Mouse (Mus musculus) embryonic facial prominence, embryonic 15.5 days (tissue): ENCODE data around the gene Kcnb1. TPM values are rescaled to one million over a fixed set of nuclear protein-coding genes. Genes with fewer than 3 reads are reported as not detected.
A peak's percentile ranks its signal among the peaks of the same experiment; 100 is the strongest.

ENCODE experiments used
- ATAC-seq: fragments of 200-750 bp; cut with Nextera tagmentation; 2 replicates; pipeline ENCODE4 v1.8.0; 2017; ENCODE audit warnings: low read depth, moderate TSS enrichment; ENCODE audit not compliant: insufficient number of reproducible peaks, low FRiP score, low TSS enrichment
- H3K27ac ChIP-seq: fragments of 300-500 bp; sonication (generic); replicated peaks from 2 replicates; pipeline ENCODE4 v1.5.1; 2015; ENCODE audit warnings: mild to moderate bottlenecking, inconsistent platforms
- H3K27me3 ChIP-seq: fragments of 300-500 bp; sonication (generic); 2 replicates; pipeline ENCODE4 v1.6.1; 2015; ENCODE audit warnings: inconsistent platforms
- H3K36me3 ChIP-seq: fragments of 300-500 bp; sonication (generic); 2 replicates; pipeline ENCODE4 v1.6.1; 2015; ENCODE audit warnings: mild to moderate bottlenecking, inconsistent platforms
- H3K4me1 ChIP-seq: fragments of 300-500 bp; sonication (generic); 2 replicates; pipeline ENCODE4 v1.6.1; 2015; ENCODE audit warnings: inconsistent platforms
- H3K4me2 ChIP-seq: fragments of 300-500 bp; sonication (generic); replicated peaks from 2 replicates; pipeline ENCODE4 v1.6.1; 2015; ENCODE audit warnings: mild to moderate bottlenecking, inconsistent platforms
- H3K4me3 ChIP-seq: fragments of 300-500 bp; sonication (generic); replicated peaks from 2 replicates; pipeline ENCODE4 v1.5.1; 2015; ENCODE audit warnings: mild to moderate bottlenecking, inconsistent platforms
- H3K9ac ChIP-seq: fragments of 300-500 bp; sonication (generic); 2 replicates; pipeline ENCODE4 v1.6.1; 2015; ENCODE audit warnings: inconsistent platforms
- H3K9me3 ChIP-seq: fragments of 300-500 bp; sonication (generic); replicated peaks from 2 replicates; pipeline ENCODE4 v1.6.1; 2016; ENCODE audit warnings: inconsistent platforms
- WGBS: fragments of 180-500 bp; shearing (Covaris S2); methylation state at CpG from one replicate; pipeline ENCODE4 v1.1.7; 2015; 5-methylcytosine and 5-hydroxymethylcytosine counted together
- polyA plus RNA-seq: library from polyadenylated mRNA; unstranded; fragments of >200 nt; fragmentation: Nextera tagmentation; extraction: Ambion mirVana; gene quantifications from 2 replicates; pipeline ENCODE4 v1.2.1, GENCODE M21; 2015

The Kcnb1 gene
- polyA plus RNA-seq, 1 experiment from 2014 or later: 1.2 TPM

DNA sequence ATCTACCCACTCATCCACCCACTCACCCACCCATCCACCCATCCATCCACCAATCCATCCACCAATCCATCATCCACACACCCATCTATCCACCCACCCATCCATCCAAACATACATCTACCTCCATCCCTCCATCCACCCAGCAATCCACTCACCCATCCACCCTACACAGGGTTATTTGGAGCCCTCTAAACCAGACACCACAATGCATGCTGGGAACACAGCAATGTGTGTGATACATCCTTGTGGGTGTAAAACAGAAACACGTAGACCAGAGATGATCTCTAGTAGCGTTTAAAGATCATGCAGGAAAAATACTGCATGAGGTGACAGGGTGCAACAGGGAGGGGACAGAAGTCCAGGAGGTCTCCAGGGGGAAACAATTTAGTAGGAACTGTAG, 4.5 kb downstream of the Kcnb1 start:
- H3K4me3 ChIP-seq: no peak overlapping the region
- H3K4me2 ChIP-seq: no peak overlapping the region
- H3K36me3 ChIP-seq: no peaks in the 10 kb centered on the region
- no peak overlapping the region for H3K27ac ChIP-seq
- ATAC-seq: no peak
- WGBS: 82% methylated on average over 2 of the region's 2 CpGs
- H3K4me1 ChIP-seq: peaks cover 19% of the 10 kb centered on the region
- H3K9ac ChIP-seq: no peak overlapping the region
- H3K27me3 ChIP-seq: peaks cover 36% of the 10 kb centered on the region
- no peaks in the 10 kb centered on the region for H3K9me3 ChIP-seq

GRCm38 (mm10) chr2:167181662-167182389, 8.1 kb downstream of the Kcnb1 start:
- ATAC-seq: no peak
- no peaks in the 10 kb centered on the region for H3K4me1 ChIP-seq
- 0 out of 2 replicates have a peak, but pooled peaks cover 4% of the 10 kb centered on the region for H3K27me3 ChIP-seq
- 81% methylated on average over 14 of the region's 14 CpGs for WGBS
- H3K9me3 ChIP-seq: no peaks in the 10 kb centered on the region
- H3K4me3 ChIP-seq: no peak overlapping the region
- no peaks in the 10 kb centered on the region for H3K36me3 ChIP-seq
- H3K9ac ChIP-seq: no peak overlapping the region
- no peak overlapping the region for H3K4me2 ChIP-seq
- H3K27ac ChIP-seq: no peak overlapping the region

- 68% methylated on average over 8 of the region's 8 CpGs for WGBS
Observed at GRCm38 (mm10) chr2:167181096-167181495, 8.9 kb downstream of the Kcnb1 start.

DNA sequence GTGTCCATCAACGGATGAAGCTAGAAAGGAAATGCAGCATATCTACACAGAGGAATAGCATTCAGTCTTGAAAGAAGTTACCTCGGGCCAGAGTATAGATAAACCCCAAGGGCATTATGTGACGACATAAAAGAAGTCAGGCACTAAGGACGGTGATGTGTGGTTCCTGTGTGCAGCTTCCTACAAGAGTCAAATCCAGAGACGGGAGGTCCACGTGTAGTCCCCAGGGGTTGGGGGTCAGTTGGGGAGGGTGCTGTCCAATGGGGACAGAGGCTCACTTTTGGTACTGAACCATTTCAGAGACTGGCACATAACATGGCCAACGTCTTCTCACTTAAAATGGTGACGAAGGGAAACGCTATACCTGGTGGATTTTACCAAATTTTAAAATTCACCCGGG, 10.7 kb downstream of the Kcnb1 start:
- no peaks in the 10 kb centered on the region for H3K9me3 ChIP-seq
- no peak overlapping the region for H3K27ac ChIP-seq
- no peak overlapping the region for H3K4me2 ChIP-seq
- no peaks in the 10 kb centered on the region for H3K27me3 ChIP-seq
- no peak overlapping the region for H3K4me3 ChIP-seq
- no peak for ATAC-seq
- no peaks in the 10 kb centered on the region for H3K36me3 ChIP-seq
- no peak overlapping the region for H3K9ac ChIP-seq
- 78% methylated on average over 10 of the region's 10 CpGs for WGBS
- H3K4me1 ChIP-seq: no peaks in the 10 kb centered on the region

More at GRCm38 (mm10) chr2:167181096-167181495, 8.9 kb downstream of the Kcnb1 start:
- Histone ChIP-seq H3K36me3 (no peaks in the 10 kb centered on the region), H3K9me3 (no peaks in the 10 kb centered on the region), H3K9ac (no peak overlapping the region), H3K4me3 (no peak overlapping the region), H3K27ac (no peak overlapping the region), H3K4me1 (no peaks in the 10 kb centered on the region), H3K4me2 (no peak overlapping the region), H3K27me3 (no peaks in the 10 kb centered on the region)
- no peak for ATAC-seq

GRCm38 (mm10) chr2:167177231-167177641, 12.7 kb downstream of the Kcnb1 start:
- no peaks in the 10 kb centered on the region for H3K4me1 ChIP-seq
- 71% methylated on average over 10 of the region's 10 CpGs for WGBS
- no peaks in the 10 kb centered on the region for H3K36me3 ChIP-seq
- no peak overlapping the region for H3K4me2 ChIP-seq
- no peaks in the 10 kb centered on the region for H3K9me3 ChIP-seq
- H3K4me3 ChIP-seq: no peak overlapping the region
- ATAC-seq: no peak
- no peak overlapping the region for H3K9ac ChIP-seq
- H3K27ac ChIP-seq: no peak overlapping the region
- H3K27me3 ChIP-seq: no peaks in the 10 kb centered on the region

DNA sequence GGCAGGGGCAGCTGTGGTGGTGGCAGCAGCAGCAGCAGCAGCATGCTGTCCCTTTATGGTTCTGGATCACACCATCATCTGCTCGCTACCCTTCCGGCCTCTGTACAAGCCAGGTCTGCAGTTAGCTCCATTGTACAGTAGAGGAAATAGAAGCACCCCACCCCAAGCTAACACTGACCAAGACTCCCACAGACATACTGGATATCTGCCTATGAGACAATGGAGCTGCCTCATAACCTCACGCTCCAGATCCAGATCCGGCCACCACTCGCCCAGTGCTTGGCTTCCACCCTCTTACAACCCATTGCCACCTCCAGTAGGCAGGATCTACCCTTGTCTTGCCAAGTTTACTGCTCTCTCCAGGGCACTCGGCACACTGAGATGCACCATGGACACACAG, 14.7 kb downstream of the Kcnb1 start:
- Histone ChIP-seq H3K27ac (no peak overlapping the region), H3K4me1 (no peaks in the 10 kb centered on the region), H3K9me3 (no peaks in the 10 kb centered on the region), H3K36me3 (no peaks in the 10 kb centered on the region), H3K9ac (no peak overlapping the region), H3K27me3 (no peaks in the 10 kb centered on the region), H3K4me3 (no peak overlapping the region), H3K4me2 (no peak overlapping the region)
- WGBS: 92% methylated on average over 6 of the region's 6 CpGs
- ATAC-seq: no peak

DNA sequence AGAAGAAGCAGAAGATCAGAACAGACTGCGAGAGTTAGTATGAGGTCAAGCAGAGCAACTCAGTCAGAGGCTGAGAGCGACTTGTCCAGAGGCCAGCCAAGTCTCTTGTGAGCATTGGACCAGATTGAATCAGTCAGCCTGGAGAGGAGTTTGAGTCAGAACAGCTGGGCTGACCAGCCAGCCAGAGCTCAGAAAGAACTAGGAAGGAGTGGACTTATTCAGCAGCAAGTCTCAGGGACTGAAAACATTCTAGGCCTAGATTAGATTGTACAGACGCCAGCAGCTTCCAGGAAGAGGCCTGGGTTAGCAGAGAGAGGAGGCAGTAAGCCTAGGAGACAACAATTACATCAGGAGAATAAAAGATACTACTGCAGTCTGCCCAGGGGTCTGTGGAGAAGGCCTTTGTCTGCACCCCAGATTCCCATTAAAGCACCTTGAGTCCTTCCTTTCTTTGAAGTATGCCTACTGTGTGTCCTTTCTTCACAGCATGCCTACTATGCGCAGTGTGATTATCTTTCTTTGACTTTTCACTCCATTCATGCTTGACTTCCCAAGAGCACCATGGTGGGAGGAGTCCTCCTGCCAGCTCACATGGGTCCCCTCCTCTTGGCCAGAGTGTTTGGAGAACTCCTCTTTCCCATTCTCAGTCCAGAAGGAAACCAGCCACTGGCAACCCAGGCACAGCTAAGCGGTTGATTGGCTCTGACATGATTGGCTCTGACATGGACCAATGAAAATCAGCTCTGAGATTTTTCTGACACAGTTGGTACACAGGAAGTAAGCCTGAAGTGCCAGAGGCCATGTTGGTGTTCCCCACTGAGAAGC, 16.7 kb downstream of the Kcnb1 start:
- H3K27me3 ChIP-seq: no peaks in the 10 kb centered on the region
- H3K36me3 ChIP-seq: no peaks in the 10 kb centered on the region
- no peak overlapping the region for H3K27ac ChIP-seq
- H3K4me1 ChIP-seq: no peaks in the 10 kb centered on the region
- ATAC-seq: no peak
- 72% methylated on average over 5 of the region's 5 CpGs for WGBS
- no peak overlapping the region for H3K4me3 ChIP-seq
- H3K9ac ChIP-seq: no peak overlapping the region
- no peak overlapping the region for H3K4me2 ChIP-seq
- H3K9me3 ChIP-seq: no peaks in the 10 kb centered on the region

DNA sequence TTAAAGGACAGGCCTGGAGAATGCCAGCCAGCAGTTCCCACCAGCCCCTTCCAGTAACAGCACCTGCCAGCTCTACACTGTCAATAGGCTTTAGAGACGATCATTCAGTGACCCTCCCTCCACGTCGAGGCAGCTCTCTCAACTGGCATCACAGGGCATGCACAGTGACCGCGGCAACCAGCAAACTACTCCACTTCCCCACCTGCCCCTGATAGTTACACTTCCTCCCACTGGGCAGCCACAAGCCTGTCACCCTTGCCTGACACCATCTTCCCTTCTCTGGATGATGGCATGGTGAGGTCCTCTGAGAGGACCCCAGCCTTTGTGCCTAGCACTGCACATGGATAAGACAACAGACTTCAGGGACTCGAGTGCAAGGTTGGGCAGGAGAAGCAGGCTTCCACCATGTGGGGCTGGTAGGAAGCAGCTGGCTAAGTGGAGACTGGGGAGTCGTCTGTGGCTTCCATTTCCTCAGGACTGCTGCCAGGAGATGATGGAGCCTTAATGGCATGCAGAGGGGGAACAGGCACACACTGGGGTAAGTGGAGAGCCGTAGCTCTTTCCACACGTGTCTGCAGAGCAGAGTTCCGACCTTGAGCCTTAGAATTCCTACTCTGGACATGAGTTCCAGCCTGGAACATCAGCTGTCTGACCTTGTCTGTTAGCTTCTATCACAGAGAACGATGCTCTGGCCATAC, 22.3 kb downstream of the Kcnb1 start:
- peak; percentile 41; the same call in 1 of the 2 replicates for ATAC-seq
- no peaks in the 10 kb centered on the region for H3K36me3 ChIP-seq
- H3K9me3 ChIP-seq: no peaks in the 10 kb centered on the region
- no peak overlapping the region for H3K4me3 ChIP-seq
- H3K9ac ChIP-seq: no peak overlapping the region
- peaks cover 15% of the 10 kb centered on the region for H3K4me1 ChIP-seq
- WGBS: 50% methylated on average over 11 of the region's 11 CpGs
- no peaks in the 10 kb centered on the region for H3K27me3 ChIP-seq
- no peak overlapping the region for H3K27ac ChIP-seq
- H3K4me2 ChIP-seq: no peak overlapping the region

GRCm38 (mm10) chr2:167163600-167163999, 26.4 kb downstream of the Kcnb1 start:
- no peak overlapping the region for H3K9ac ChIP-seq
- H3K4me1 ChIP-seq: peaks cover 20% of the 10 kb centered on the region
- H3K27ac ChIP-seq: no peak overlapping the region
- no peak overlapping the region for H3K4me2 ChIP-seq
- WGBS: 87% methylated on average over 9 of the region's 9 CpGs
- no peak for ATAC-seq
- no peaks in the 10 kb centered on the region for H3K9me3 ChIP-seq
- no peaks in the 10 kb centered on the region for H3K27me3 ChIP-seq
- H3K36me3 ChIP-seq: no peaks in the 10 kb centered on the region
- H3K4me3 ChIP-seq: no peak overlapping the region

DNA sequence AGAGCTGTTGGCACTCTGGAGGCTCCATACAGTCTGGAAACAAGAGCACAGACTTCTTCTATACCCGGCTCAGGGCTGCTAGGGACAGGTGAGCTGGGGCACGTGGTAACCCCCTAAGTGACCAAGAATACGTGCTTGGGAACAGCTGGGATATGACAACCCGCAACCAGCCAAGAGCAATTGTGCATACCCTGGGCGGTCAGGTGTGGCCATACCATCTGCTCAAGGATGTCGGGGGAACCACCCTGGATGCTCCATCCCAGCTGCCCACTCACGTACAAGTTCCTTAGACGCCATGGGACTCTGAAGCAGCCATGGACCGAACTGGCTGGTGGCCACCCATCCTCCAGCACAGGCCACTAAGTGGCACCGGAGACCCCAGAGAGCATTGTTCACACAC, 26.8 kb downstream of the Kcnb1 start:
- Histone ChIP-seq H3K9me3 (no peaks in the 10 kb centered on the region), H3K9ac (no peak overlapping the region), H3K4me2 (no peak overlapping the region), H3K36me3 (no peaks in the 10 kb centered on the region), H3K4me3 (no peak overlapping the region), H3K27ac (no peak overlapping the region; the same call in 1 of the 2 replicates), H3K4me1 (peaks cover 20% of the 10 kb centered on the region), H3K27me3 (no peaks in the 10 kb centered on the region)
- WGBS: 92% methylated on average over 10 of the region's 10 CpGs
- ATAC-seq: no peak

DNA sequence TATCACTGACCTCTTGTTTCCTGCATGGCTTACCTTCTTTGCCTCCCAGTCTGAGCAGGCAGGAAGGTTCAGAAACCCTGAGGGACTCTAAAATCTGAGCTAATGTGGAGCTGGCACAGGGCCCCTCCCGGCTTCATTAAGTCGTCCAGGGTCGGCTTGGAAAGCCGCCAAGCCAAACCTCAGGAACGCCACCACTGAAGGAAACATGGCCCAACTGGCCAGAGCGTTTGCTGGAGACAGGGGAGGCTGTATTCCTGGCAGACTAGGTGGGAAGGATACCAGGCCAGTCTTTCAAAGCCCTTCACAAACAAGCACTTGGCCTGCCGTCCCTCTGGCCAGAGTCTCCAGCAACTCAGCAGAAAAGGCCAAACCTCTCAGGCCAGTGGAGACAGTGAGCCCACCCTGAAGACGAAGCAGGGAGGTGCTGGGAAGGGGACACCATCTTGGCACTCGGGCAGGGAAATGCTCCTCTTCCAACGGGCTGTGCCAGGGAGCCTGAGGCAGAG, 27.4 kb downstream of the Kcnb1 start:
- no peaks in the 10 kb centered on the region for H3K9me3 ChIP-seq
- no peak overlapping the region; the same call in 1 of the 2 replicates for H3K27ac ChIP-seq
- H3K4me3 ChIP-seq: no peak overlapping the region
- ATAC-seq: peak; percentile 45; the same call in 1 of the 2 replicates
- H3K27me3 ChIP-seq: no peaks in the 10 kb centered on the region
- H3K9ac ChIP-seq: no peak overlapping the region
- H3K36me3 ChIP-seq: no peaks in the 10 kb centered on the region
- 52% methylated on average over 10 of the region's 10 CpGs for whole genome bisulfite sequencing
- no peak overlapping the region for H3K4me2 ChIP-seq
- peaks cover 15% of the 10 kb centered on the region for H3K4me1 ChIP-seq
